Mouse (Mus musculus) left cerebral cortex, postnatal 4 days (tissue): ENCODE measurements around the gene Krt19. TPM values are rescaled to one million over a fixed set of nuclear protein-coding genes. Genes with fewer than 3 reads are reported as not detected.

Source experiments
- DNase-seq: peaks from one replicate; pipeline ENCODE4 v3.0.0-alpha.2; 2022
- intact Hi-C: fragments of 180-260 bp; cut with DNase I; formaldehyde crosslinking; loops from one replicate; pipeline ENCODE4 v1.15.1; 2025
- total RNA-seq, 2 experiments: library from RNA; stranded (reverse); gene quantifications; 2 replicates each; pipeline ENCODE4 v1.2.3; 2021

The Krt19 gene
- total RNA-seq, 2 experiments from 2014 or later = 1.2 to 1.5 TPM

- intact Hi-C loops = no loop called here
- no peak for DNase-seq
Observed at GRCm38 (mm10) chr11:100138809-100139208, 9.7 kb downstream of the Krt19 start.

GRCm38 (mm10) chr11:100137693-100138092, 10.8 kb downstream of the Krt19 start:
- DNase-seq = peak; percentile 16
- intact Hi-C loops = no loop called here

GRCm38 (mm10) chr11:100136559-100136958, 11.9 kb downstream of the Krt19 start:
- DNase-seq = no peak
- intact Hi-C loops = no loop called here

- intact Hi-C loops = no loop called here
- DNase-seq = no peak
Observed at GRCm38 (mm10) chr11:100135731-100136130, 12.7 kb downstream of the Krt19 start, which contains the start of gene Krt15. Gene Krt15, minus strand, starts transcription at chr11:100135928.

- DNase-seq = no peak
- intact Hi-C loops = no loop called here
Observed at GRCm38 (mm10) chr11:100124901-100125300, 23.6 kb downstream of the Krt19 start.

- intact Hi-C loops = no loop called here
- DNase-seq = no peak
Observed at GRCm38 (mm10) chr11:100121466-100121865, 27.0 kb downstream of the Krt19 start, which contains the start of gene Krt13. Gene Krt13, minus strand, starts transcription at chr11:100121566.

- DNase-seq = no peak
- intact Hi-C loops = no loop called here
Observed at GRCm38 (mm10) chr11:100120331-100120730, 28.1 kb downstream of the Krt19 start.

- no peak for DNase-seq
- intact Hi-C loops = no loop called here
Observed at GRCm38 (mm10) chr11:100113742-100114029, 34.8 kb downstream of the Krt19 start.

GRCm38 (mm10) chr11:100112935-100113741, 35.3 kb downstream of the Krt19 start:
- DNase-seq = no peak
- intact Hi-C loops = no loop called here

GRCm38 (mm10) chr11:100105576-100106122, 42.8 kb downstream of the Krt19 start, which contains the start of gene Krt36:
Gene Krt36, minus strand, starts transcription at chr11:100105626.
- intact Hi-C loops = no loop called here
- DNase-seq = no peak

GRCm38 (mm10) chr11:100102693-100103429, 45.6 kb downstream of the Krt19 start:
- intact Hi-C loops = no loop called here
- no peak for DNase-seq

GRCm38 (mm10) chr11:100100391-100100790, 48.1 kb downstream of the Krt19 start:
- intact Hi-C loops = no loop called here
- no peak for DNase-seq

GRCm38 (mm10) chr11:100097819-100098218, 50.6 kb downstream of the Krt19 start:
- intact Hi-C loops = no loop called here

GRCm38 (mm10) chr11:100096141-100096540, 52.3 kb downstream of the Krt19 start, which contains the start of gene Krt35:
Gene Krt35, minus strand, starts transcription at chr11:100096241.
- intact Hi-C loops = no loop called here
- DNase-seq = no peak

More at GRCm38 (mm10) chr11:100097819-100098218, 50.6 kb downstream of the Krt19 start:
- DNase-seq = no peak

Other genes with a start within 250 kb of the Krt19 start
- not detected for gene Krtap31-1, start 240.7 kb downstream of the Krt19 start, total RNA-seq
- not detected for gene Gm11565, start 233.9 kb downstream of the Krt19 start, total RNA-seq
- not detected for gene Krtap31-2, start 212.4 kb downstream of the Krt19 start, total RNA-seq
- not detected for gene Krtap9-5, start 200.2 kb downstream of the Krt19 start, total RNA-seq
- gene Krtap29-1, start 169.6 kb downstream of the Krt19 start, total RNA-seq = not detected
- not detected for gene Krtap16-1, start 162.1 kb downstream of the Krt19 start, total RNA-seq
- not detected for gene Krtap17-1, start 154.7 kb downstream of the Krt19 start, total RNA-seq
- under 1 TPM in 1 of 2 experiments, not detected in 1; 0.30 TPM for gene Krt33a, start 132.5 kb downstream of the Krt19 start, total RNA-seq
- gene Krt33b, start 118.8 kb downstream of the Krt19 start, total RNA-seq = not detected
- gene Krt34, start 107.1 kb downstream of the Krt19 start, total RNA-seq = not detected
- not detected for gene Krt31, start 98.1 kb downstream of the Krt19 start, total RNA-seq
- gene Krt32, start 60.4 kb downstream of the Krt19 start, total RNA-seq = not detected
- gene Krt35, start 52.4 kb downstream of the Krt19 start, total RNA-seq = not detected
- gene Krt36, start 43.0 kb downstream of the Krt19 start, total RNA-seq = not detected
- not detected for gene Krt13, start 27.1 kb downstream of the Krt19 start, total RNA-seq
- not detected for gene Krt15, start 12.7 kb downstream of the Krt19 start, total RNA-seq
- gene Krt9, start 44.6 kb upstream of the Krt19 start, total RNA-seq = under 1 TPM; 0.52 to 0.56 TPM
- gene Krt14, start 58.9 kb upstream of the Krt19 start, total RNA-seq = under 1 TPM in 1 of 2 experiments, not detected in 1; 0.32 TPM
- gene Krt16, start 100.2 kb upstream of the Krt19 start, total RNA-seq = not detected
- gene Krt17, start 112.4 kb upstream of the Krt19 start, total RNA-seq = not detected
- not detected for gene Krt42, start 121.2 kb upstream of the Krt19 start, total RNA-seq
- gene Eif1, start 171.2 kb upstream of the Krt19 start, total RNA-seq = 100 to 1,000 TPM; 642 to 677 TPM
- not detected for gene Gast, start 185.7 kb upstream of the Krt19 start, total RNA-seq
- 100 to 1,000 TPM in 1 of 2 experiments, 10 to 100 TPM in 1; 43.8 to 116 TPM for gene Hap1, start 207.5 kb upstream of the Krt19 start, total RNA-seq
- 10 to 100 TPM; 74.2 to 77.9 TPM for gene Jup, start 249.1 kb upstream of the Krt19 start, total RNA-seq